Mouse (Mus musculus): ENCODE measurements around the gene Phf1. TPM values are rescaled to one million over a fixed set of nuclear protein-coding genes. Genes with fewer than 3 reads are reported as not detected.

The Phf1 gene
- polyA plus RNA-seq, 1 experiment, result 41.2 TPM

GRCm38 (mm10) chr17:26947231-26948100, 14.6 kb downstream of the Phf1 start:
- peaks cover 4% of the 10 kb centered on the region for H3K4me1 ChIP-seq (ENCODE audit: control insufficient read depth, insufficient read depth, low read length)
- no peaks in the 10 kb centered on the region for H3K36me3 ChIP-seq (ENCODE audit: control insufficient read depth, insufficient read depth, low read length)
- no peak for DNase-seq
- no peak for TF ChIP-seq CTCF (conservative IDR thresholded peaks at IDR 0.05; ENCODE audit: insufficient read depth, insufficient read length, low read depth, low read length)
- no peak for TF ChIP-seq POLR2A (IDR thresholded peaks at IDR 0.05; ENCODE audit: low read depth, low read length)
- no peak overlapping the region for H3K4me3 ChIP-seq (ENCODE audit: insufficient read depth, low read depth, low read length)
- no peaks in the 10 kb centered on the region for H3K27me3 ChIP-seq (replicated peaks; ENCODE audit: control insufficient read depth, insufficient read depth, low read length)
- WGBS, result 82% methylated on average over 12 of the region's 12 CpGs
- H3K27ac ChIP-seq (ENCODE audit: insufficient read depth, low read depth, low read length), result no peak overlapping the region

GRCm38 (mm10) chr17:26948316-26949050, 15.6 kb downstream of the Phf1 start:
- no peaks in the 10 kb centered on the region for H3K27me3 ChIP-seq (replicated peaks; ENCODE audit: control insufficient read depth, insufficient read depth, low read length)

GRCm38 (mm10) chr17:26949051-26949577, 16.3 kb downstream of the Phf1 start:
- Histone ChIP-seq H3K27me3 (replicated peaks; ENCODE audit: control insufficient read depth, insufficient read depth, low read length) (no peaks in the 10 kb centered on the region), H3K4me3 (ENCODE audit: insufficient read depth, low read depth, low read length) (peak overlapping the region; percentile 85; the same call in 1 of the 2 replicates), H3K36me3 (ENCODE audit: control insufficient read depth, insufficient read depth, low read length) (no peaks in the 10 kb centered on the region), H3K4me1 (ENCODE audit: control insufficient read depth, insufficient read depth, low read length) (peaks cover 4% of the 10 kb centered on the region), H3K27ac (ENCODE audit: insufficient read depth, low read depth, low read length) (no peak overlapping the region)
- WGBS, result 10% methylated on average over 14 of the region's 14 CpGs
- no peak for TF ChIP-seq POLR2A (IDR thresholded peaks at IDR 0.05; ENCODE audit: low read depth, low read length)
- TF ChIP-seq CTCF (conservative IDR thresholded peaks at IDR 0.05; ENCODE audit: insufficient read depth, insufficient read length, low read depth, low read length), result peak; percentile 38; the same call in 1 of the 2 replicates
- peak; percentile 37 for DNase-seq

More at GRCm38 (mm10) chr17:26948316-26949050, 15.6 kb downstream of the Phf1 start:
- peak overlapping the region; percentile 85 for H3K4me3 ChIP-seq (ENCODE audit: insufficient read depth, low read depth, low read length)
- peak overlapping the region; percentile 54; the same call in 1 of the 2 replicates for H3K27ac ChIP-seq (ENCODE audit: insufficient read depth, low read depth, low read length)
- peak; percentile 62 for DNase-seq
- no peaks in the 10 kb centered on the region for H3K36me3 ChIP-seq (ENCODE audit: control insufficient read depth, insufficient read depth, low read length)
- H3K4me1 ChIP-seq (ENCODE audit: control insufficient read depth, insufficient read depth, low read length), result peaks cover 4% of the 10 kb centered on the region
- TF ChIP-seq POLR2A (IDR thresholded peaks at IDR 0.05; ENCODE audit: low read depth, low read length) (no peak), CTCF (conservative IDR thresholded peaks at IDR 0.05; ENCODE audit: insufficient read depth, insufficient read length, low read depth, low read length) (no peak)
- WGBS, result 2% methylated on average over 60 of the region's 87 CpGs

- WGBS, result 72% methylated on average over 5 of the region's 5 CpGs
- H3K27me3 ChIP-seq (replicated peaks; ENCODE audit: control insufficient read depth, insufficient read depth, low read length), result no peaks in the 10 kb centered on the region
- no peaks in the 10 kb centered on the region for H3K36me3 ChIP-seq (ENCODE audit: control insufficient read depth, insufficient read depth, low read length)
- no peak for TF ChIP-seq POLR2A (IDR thresholded peaks at IDR 0.05; ENCODE audit: low read depth, low read length)
- no peak for TF ChIP-seq CTCF (conservative IDR thresholded peaks at IDR 0.05; ENCODE audit: insufficient read depth, insufficient read length, low read depth, low read length)
- no peak overlapping the region for H3K27ac ChIP-seq (ENCODE audit: insufficient read depth, low read depth, low read length)
- H3K4me3 ChIP-seq (ENCODE audit: insufficient read depth, low read depth, low read length), result no peak overlapping the region
- peaks cover 4% of the 10 kb centered on the region for H3K4me1 ChIP-seq (ENCODE audit: control insufficient read depth, insufficient read depth, low read length)
- DNase-seq, result no peak
Measured at GRCm38 (mm10) chr17:26949866-26950265, 17.0 kb downstream of the Phf1 start.

GRCm38 (mm10) chr17:26950560-26951288, 17.9 kb downstream of the Phf1 start:
- Histone ChIP-seq H3K36me3 (ENCODE audit: control insufficient read depth, insufficient read depth, low read length) (no peaks in the 10 kb centered on the region), H3K4me1 (ENCODE audit: control insufficient read depth, insufficient read depth, low read length) (peaks cover 4% of the 10 kb centered on the region), H3K27ac (ENCODE audit: insufficient read depth, low read depth, low read length) (no peak overlapping the region), H3K27me3 (replicated peaks; ENCODE audit: control insufficient read depth, insufficient read depth, low read length) (no peaks in the 10 kb centered on the region), H3K4me3 (ENCODE audit: insufficient read depth, low read depth, low read length) (no peak overlapping the region)
- no peak for TF ChIP-seq CTCF (conservative IDR thresholded peaks at IDR 0.05; ENCODE audit: insufficient read depth, insufficient read length, low read depth, low read length)
- TF ChIP-seq POLR2A (IDR thresholded peaks at IDR 0.05; ENCODE audit: low read depth, low read length), result no peak
- WGBS, result 40% methylated on average over 7 of the region's 7 CpGs
- no peak for DNase-seq

GRCm38 (mm10) chr17:26951406-26951805, 18.6 kb downstream of the Phf1 start:
- peak overlapping the region; percentile 33 for H3K4me3 ChIP-seq (ENCODE audit: insufficient read depth, low read depth, low read length)
- peaks cover 4% of the 10 kb centered on the region for H3K4me1 ChIP-seq (ENCODE audit: control insufficient read depth, insufficient read depth, low read length)
- TF ChIP-seq POLR2A (IDR thresholded peaks at IDR 0.05; ENCODE audit: low read depth, low read length) (no peak), CTCF (conservative IDR thresholded peaks at IDR 0.05; ENCODE audit: insufficient read depth, insufficient read length, low read depth, low read length) (no peak)
- WGBS, result 7% methylated on average over 11 of the region's 11 CpGs
- H3K27me3 ChIP-seq (replicated peaks; ENCODE audit: control insufficient read depth, insufficient read depth, low read length), result no peaks in the 10 kb centered on the region
- no peaks in the 10 kb centered on the region for H3K36me3 ChIP-seq (ENCODE audit: control insufficient read depth, insufficient read depth, low read length)
- no peak overlapping the region for H3K27ac ChIP-seq (ENCODE audit: insufficient read depth, low read depth, low read length)
- peak; percentile 75 for DNase-seq

Measured in kidney, adult 2 months (tissue).